ENCODE assay signal across 8 mouse cellular contexts in the genomic region with DNA sequence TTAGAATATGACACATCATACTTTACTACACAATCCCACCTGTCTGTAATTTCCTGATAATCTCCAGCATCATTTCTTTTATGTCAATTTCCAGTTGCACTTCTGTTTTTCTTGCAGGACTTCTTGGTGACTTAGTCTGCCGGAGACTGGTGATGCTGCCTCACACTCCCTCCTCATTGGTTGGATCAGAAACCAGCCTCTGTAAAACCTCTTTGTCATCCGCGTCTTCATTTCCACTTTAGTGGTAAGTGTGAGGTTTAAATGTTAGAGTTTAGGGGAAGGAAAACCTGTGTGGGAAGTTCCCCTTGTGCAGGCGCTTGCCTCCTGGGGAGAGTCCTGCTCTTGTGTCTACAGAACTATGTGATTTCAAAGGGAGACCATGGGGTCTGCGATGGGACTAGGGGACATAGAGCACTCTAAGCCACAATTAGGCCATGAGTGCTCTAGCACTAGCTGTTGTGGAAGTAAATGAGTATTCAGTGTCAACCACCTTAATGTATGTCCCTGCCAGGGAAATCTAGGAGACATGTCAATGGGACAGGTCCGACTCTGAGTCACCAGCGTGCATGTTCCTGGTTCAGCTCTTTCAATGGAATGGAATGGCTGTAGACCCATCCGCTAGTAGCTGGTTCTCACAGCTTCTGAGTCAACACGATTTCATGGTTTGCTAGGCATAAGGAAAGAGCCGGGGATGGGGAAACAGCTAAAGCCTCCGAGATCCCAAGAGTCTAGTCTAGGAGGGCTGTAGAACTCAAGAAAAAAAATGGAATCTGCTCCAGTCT. TPM values are rescaled to one million over a fixed set of nuclear protein-coding genes. Genes with fewer than 3 reads are reported as not detected.
DNase-seq lines count a peak whose midpoint lies in the region; ATAC-seq and TF ChIP-seq lines count a peak whose summit lies in the region.

A gene (plus strand): TSS at position 96 of the 782 bp plus-strand sequence.

- H3K4me3 ChIP-seq in forebrain, embryonic 11.5 days (ENCODE audit: low read depth, low read length) = no peak within 1 kb of the TSS
- no peak within 1 kb of the TSS for H3K4me3 ChIP-seq in forebrain, embryonic 12.5 days (replicated peaks)
- no peak within 1 kb of the TSS for H3K4me3 ChIP-seq in hindbrain, postnatal 0 days (ENCODE audit: low read length)
- no peak within 1 kb of the TSS for H3K4me3 ChIP-seq in stomach, embryonic 15.5 days (replicated peaks)

- TF ChIP-seq CTCF in brain, embryonic 14.5 days (IDR thresholded peaks at IDR 0.05; ENCODE audit: borderline replicate concordance, extremely low read depth, insufficient read depth, insufficient read length) = no peak
- TF ChIP-seq CTCF in hindbrain, postnatal 0 days (IDR thresholded peaks at IDR 0.05; ENCODE audit: low read depth) = no peak

- peak; percentile 66 for DNase-seq in forebrain, embryonic 11.5 days (ENCODE audit: low spot score)
- DNase-seq in brain, embryonic 14.5 days (ENCODE audit: low read depth) = peak; percentile 74
- peak; percentile 78 to 89 for DNase-seq in frontal cortex, postnatal 25 days (ENCODE audit: low spot score in 2 of 2)
- peak; percentile 78 for DNase-seq in hindbrain, postnatal 0 days (ENCODE audit: low spot score)
- DNase-seq in layer of hippocampus, postnatal 36 days = peak; percentile 77 to 83

- H3K4me1 ChIP-seq in forebrain, embryonic 11.5 days (replicated peaks; ENCODE audit: control insufficient read depth, insufficient read depth, low read length) = no peaks in the 10 kb centered on the region; the same call in 1 of the 2 replicates
- H3K4me1 ChIP-seq in forebrain, embryonic 12.5 days = no peaks in the 10 kb centered on the region
- no peaks in the 10 kb centered on the region for H3K4me1 ChIP-seq in hindbrain, postnatal 0 days (ENCODE audit: insufficient read depth, low read length)
- peaks cover 4% of the 10 kb centered on the region; the same call in 1 of the 2 replicates for H3K4me1 ChIP-seq in stomach, embryonic 15.5 days

- H3K9ac ChIP-seq in forebrain, embryonic 11.5 days (ENCODE audit: low read length) = no peak within 1 kb of the TSS
- no peak within 1 kb of the TSS for H3K9ac ChIP-seq in forebrain, embryonic 12.5 days
- H3K9ac ChIP-seq in hindbrain, postnatal 0 days (replicated peaks; ENCODE audit: low read length) = no peak within 1 kb of the TSS
- no peak within 1 kb of the TSS for H3K9ac ChIP-seq in stomach, embryonic 15.5 days

- TF ChIP-seq POLR2A in brain, embryonic 14.5 days (IDR thresholded peaks at IDR 0.05; ENCODE audit: borderline replicate concordance, extremely low read depth, insufficient read depth, insufficient read length, poor library complexity, severe bottlenecking) = no peak

- no peaks in the 10 kb centered on the region for H3K9me3 ChIP-seq in forebrain, embryonic 11.5 days (ENCODE audit: control insufficient read depth, low read length)
- no peaks in the 10 kb centered on the region for H3K9me3 ChIP-seq in forebrain, embryonic 12.5 days
- no peaks in the 10 kb centered on the region for H3K9me3 ChIP-seq in hindbrain, postnatal 0 days (ENCODE audit: low read length)
- no peaks in the 10 kb centered on the region for H3K9me3 ChIP-seq in stomach, embryonic 15.5 days

- H3K36me3 ChIP-seq in forebrain, embryonic 11.5 days (ENCODE audit: control insufficient read depth, insufficient read depth, low read length) = no peaks in the 10 kb centered on the region
- no peaks in the 10 kb centered on the region for H3K36me3 ChIP-seq in forebrain, embryonic 12.5 days (replicated peaks)
- H3K36me3 ChIP-seq in hindbrain, postnatal 0 days (ENCODE audit: insufficient read depth, low read length) = no peaks in the 10 kb centered on the region
- H3K36me3 ChIP-seq in stomach, embryonic 15.5 days = no peaks in the 10 kb centered on the region

- H3K27ac ChIP-seq in forebrain, embryonic 11.5 days (ENCODE audit: low read depth, low read length) = no peak within 1 kb of the TSS
- H3K27ac ChIP-seq in forebrain, embryonic 12.5 days = no peak within 1 kb of the TSS
- H3K27ac ChIP-seq in hindbrain, postnatal 0 days = no peak within 1 kb of the TSS
- no peak within 1 kb of the TSS for H3K27ac ChIP-seq in stomach, embryonic 15.5 days

- no peaks in the 10 kb centered on the region for H3K27me3 ChIP-seq in forebrain, embryonic 11.5 days (ENCODE audit: control insufficient read depth, insufficient read depth, low read length)
- H3K27me3 ChIP-seq in forebrain, embryonic 12.5 days = peaks cover 24% of the 10 kb centered on the region; the same call in 1 of the 2 replicates
- H3K27me3 ChIP-seq in hindbrain, postnatal 0 days (ENCODE audit: insufficient read depth, low read length) = no peaks in the 10 kb centered on the region
- H3K27me3 ChIP-seq in stomach, embryonic 15.5 days (replicated peaks) = 0 out of 2 replicates have a peak, but pooled peaks cover 10% of the 10 kb centered on the region

- WGBS in forebrain, embryonic 11.5 days = 76% methylated on average over 11 of the region's 11 CpGs
- WGBS in forebrain, embryonic 12.5 days = 73% methylated on average over 11 of the region's 11 CpGs
- WGBS in hindbrain, postnatal 0 days = 72% methylated on average over 11 of the region's 11 CpGs
- WGBS in stomach, embryonic 15.5 days = 67% methylated on average over 11 of the region's 11 CpGs

- no peak for ATAC-seq in forebrain, embryonic 11.5 days (replicated peaks; ENCODE audit: low FRiP score)
- ATAC-seq in forebrain, embryonic 12.5 days (ENCODE audit: low FRiP score) = no peak
- no peak for ATAC-seq in hindbrain, postnatal 0 days
- peak; percentile 76 for ATAC-seq in megakaryocyte-erythroid progenitor cell, adult 5-6 weeks (replicated peaks; ENCODE audit: low FRiP score, low TSS enrichment, poor library complexity, severe bottlenecking)
- no peak for ATAC-seq in stomach, embryonic 15.5 days (ENCODE audit: insufficient read depth, low FRiP score, low read depth)

- no peak within 1 kb of the TSS for H3K4me2 ChIP-seq in forebrain, embryonic 11.5 days (ENCODE audit: low read depth, low read length, severe bottlenecking)
- H3K4me2 ChIP-seq in forebrain, embryonic 12.5 days = no peak within 1 kb of the TSS
- H3K4me2 ChIP-seq in hindbrain, postnatal 0 days (ENCODE audit: low read depth, low read length) = no peak within 1 kb of the TSS
- no peak within 1 kb of the TSS for H3K4me2 ChIP-seq in stomach, embryonic 15.5 days

RNA-seq across cellular contexts. Expression of the gene that starts here (rescaled TPM):
- 3.0 and 3.6 TPM in 2 replicates for polyA plus RNA-seq in forebrain, embryonic 11.5 days (2014; fragmentation: Nextera tagmentation; extraction: Ambion mirVana)
- polyA plus RNA-seq in forebrain, embryonic 12.5 days (2016; fragmentation: Nextera tagmentation; extraction: Ambion mirVana) = 1.9 and 2.5 TPM in 2 replicates
- polyA plus RNA-seq in brain, embryonic 14.5 days (2012; rRNA removed) = 1.4 and 1.7 TPM in 2 replicates
- total RNA-seq in hindbrain, postnatal 0 days (2014; rRNA removed) = 1.1 and 3.5 TPM in 2 replicates
- 2.9 and 3.1 TPM in 2 replicates for polyA plus RNA-seq in hindbrain, postnatal 0 days (2015; fragmentation: Nextera tagmentation; extraction: Ambion mirVana)
- total RNA-seq in layer of hippocampus, postnatal 36 days (2021) = 1 to 10 TPM; 1.6 to 1.9 TPM
- 20.3 and 24.1 TPM in 2 replicates for total RNA-seq in megakaryocyte-erythroid progenitor cell, adult 5-6 weeks (2014; fragmentation: Nextera tagmentation)
- 68.7 and 80.9 TPM in 2 replicates for total RNA-seq in megakaryocyte-erythroid progenitor cell, adult 5-6 weeks (2017)
- 13.3 and 18.1 TPM in 2 replicates for polyA plus RNA-seq in stomach, embryonic 15.5 days (2015; fragmentation: Nextera tagmentation; extraction: Ambion mirVana)
